Mouse (Mus musculus) hematopoietic stem cell, adult 5-6 weeks (primary cell): Measurements from ENCODE around the gene Olfr995. TPM values are rescaled to one million over a fixed set of nuclear protein-coding genes. Genes with fewer than 3 reads are reported as not detected.

Source experiments
- ATAC-seq, 2 experiments: fragments of 125-278 bp in 1 of 2; replicated peaks in 1 of 2; 2 replicates each; pipeline ENCODE4 v1.8.0; 2016 to 2017; ENCODE audit warnings: inconsistent platforms in 2 of 2, mild to moderate bottlenecking in 2 of 2, moderate number of reproducible peaks in 2 of 2, low read depth in 1 of 2, moderate TSS enrichment in 1 of 2; ENCODE audit not compliant: low FRiP score in 2 of 2, poor library complexity in 2 of 2, severe bottlenecking in 2 of 2, insufficient read depth in 1 of 2, low TSS enrichment in 1 of 2
- total RNA-seq: library from RNA; stranded (forward); fragments of 172-1452, 232-1000 nt; gene quantifications from 2 replicates; pipeline ENCODE4 v1.2.3, GENCODE M21; 2017

Gene Olfr995
- total RNA-seq, result not detected in 2 replicates

- ATAC-seq, result no peak
Measured at GRCm38 (mm10) chr2:85443539-85443938, at the start of gene Olfr995. Gene Olfr995, minus strand, starts transcription at chr2:85443639.

GRCm38 (mm10) chr2:85490396-85490795 is 47.0 kb upstream of the Olfr995 start:
- ATAC-seq, result no peak

- ATAC-seq, result no peak
Measured at GRCm38 (mm10) chr2:85466801-85467325, 23.4 kb upstream of the Olfr995 start.

- no peak for ATAC-seq
Measured at GRCm38 (mm10) chr2:85442546-85442945, 893 bp downstream of the Olfr995 start.

GRCm38 (mm10) chr2:85436351-85436750 is 7.1 kb downstream of the Olfr995 start, which contains the start of gene Olfr994:
Gene Olfr994, minus strand, starts transcription at chr2:85436451.
- ATAC-seq, result no peak

- ATAC-seq, result no peak
Measured at GRCm38 (mm10) chr2:85425893-85426292, 17.5 kb downstream of the Olfr995 start.

GRCm38 (mm10) chr2:85414777-85415176 is 28.7 kb downstream of the Olfr995 start, which contains the start of gene Olfr993:
Gene Olfr993, minus strand, starts transcription at chr2:85414877.
- ATAC-seq, result no peak

GRCm38 (mm10) chr2:85409369-85409768 is 34.1 kb downstream of the Olfr995 start, which contains the start of gene Olfr992:
Gene Olfr992, minus strand, starts transcription at chr2:85409469.
- ATAC-seq, result no peak

Other genes starting within 250 kb of the Olfr995 start
- not detected in 2 replicates for gene Lrrc55, start 246.4 kb downstream of the Olfr995 start, total RNA-seq
- not detected in 2 replicates for gene Olfr987, start 104.3 kb downstream of the Olfr995 start, total RNA-seq
- not detected in 2 replicates for gene Olfr988, start 80.4 kb downstream of the Olfr995 start, total RNA-seq
- gene Olfr992, start 34.2 kb downstream of the Olfr995 start, total RNA-seq, result not detected in 2 replicates
- gene Olfr993, start 28.8 kb downstream of the Olfr995 start, total RNA-seq, result not detected in 2 replicates
- gene Olfr994, start 7.2 kb downstream of the Olfr995 start, total RNA-seq, result not detected in 2 replicates
- not detected in 2 replicates for gene 4833423E24Rik, start 75.4 kb upstream of the Olfr995 start, total RNA-seq
- gene Olfr996, start 135.6 kb upstream of the Olfr995 start, total RNA-seq, result not detected in 2 replicates
- gene Olfr998, start 145.3 kb upstream of the Olfr995 start, total RNA-seq, result not detected in 2 replicates
- gene Olfr1000, start 168.3 kb upstream of the Olfr995 start, total RNA-seq, result not detected in 2 replicates
- gene Olfr1002, start 207.1 kb upstream of the Olfr995 start, total RNA-seq, result not detected in 2 replicates
- gene Olfr154, start 220.8 kb upstream of the Olfr995 start, total RNA-seq, result not detected in 2 replicates
- gene Olfr1006, start 235.1 kb upstream of the Olfr995 start, total RNA-seq, result not detected in 2 replicates
- gene Olfr1008, start 245.8 kb upstream of the Olfr995 start, total RNA-seq, result not detected in 2 replicates